Mouse (Mus musculus) urinary bladder, adult 2 months (tissue): ENCODE measurements around the gene Gphb5. TPM values are rescaled to one million over a fixed set of nuclear protein-coding genes. Genes with fewer than 3 reads are reported as not detected.

Experiments
- DNase-seq: peaks from one replicate; pipeline ENCODE4 v3.0.0; 2022; ENCODE audit warnings: low spot score
- polyA plus RNA-seq: library from polyadenylated mRNA; depleted of rRNA; stranded (reverse); fragments of >200 nt; gene quantifications from 2 replicates; pipeline ENCODE4 v1.2.3, GENCODE M21; 2012; rRNA removed

The Gphb5 gene
- polyA plus RNA-seq, 1 experiment = not detected

GRCm38 (mm10) chr12:75391526-75391925, 25.1 kb downstream of the Gphb5 start:
- DNase-seq = no peak

GRCm38 (mm10) chr12:75389308-75390135, 27.1 kb downstream of the Gphb5 start:
- no peak for DNase-seq

- DNase-seq = no peak
These were observed 28.1 kb downstream of the Gphb5 start for GRCm38 (mm10) chr12:75388521-75388920.

- no peak for DNase-seq
These were observed 28.7 kb downstream of the Gphb5 start for GRCm38 (mm10) chr12:75387846-75388245.

GRCm38 (mm10) chr12:75387156-75387555, 29.4 kb downstream of the Gphb5 start:
- no peak for DNase-seq

GRCm38 (mm10) chr12:75386731-75387130, 29.9 kb downstream of the Gphb5 start:
- DNase-seq = no peak

- peak; percentile 7 for DNase-seq
These were observed 40.5 kb downstream of the Gphb5 start for GRCm38 (mm10) chr12:75376126-75376525.

GRCm38 (mm10) chr12:75375060-75375459, 41.5 kb downstream of the Gphb5 start:
- peak; percentile 7 for DNase-seq

- no peak for DNase-seq
These were observed 42.1 kb downstream of the Gphb5 start for GRCm38 (mm10) chr12:75374437-75374836.

GRCm38 (mm10) chr12:75369418-75369851, 47.1 kb downstream of the Gphb5 start:
- no peak for DNase-seq

GRCm38 (mm10) chr12:75368527-75368926, 48.1 kb downstream of the Gphb5 start:
- DNase-seq = no peak

GRCm38 (mm10) chr12:75367371-75367770, 49.2 kb downstream of the Gphb5 start:
- DNase-seq = no peak

- DNase-seq = no peak
These were observed 50.9 kb downstream of the Gphb5 start for GRCm38 (mm10) chr12:75365621-75366124.

GRCm38 (mm10) chr12:75364416-75364815, 52.2 kb downstream of the Gphb5 start:
- DNase-seq = no peak

GRCm38 (mm10) chr12:75362456-75362855, 54.1 kb downstream of the Gphb5 start:
- no peak for DNase-seq

Other genes with a start within 250 kb of the Gphb5 start
- 0.01 and 0.03 TPM in 2 replicates for gene Kcnh5, start 239.4 kb downstream of the Gphb5 start, polyA plus RNA-seq
- 109 and 121 TPM in 2 replicates for gene Rhoj, start 108.5 kb downstream of the Gphb5 start, polyA plus RNA-seq
- 23.5 and 27.5 TPM in 2 replicates for gene Ppp2r5e, start 179.5 kb upstream of the Gphb5 start, polyA plus RNA-seq